Mouse (Mus musculus) lung, adult 18-20 months (tissue): ENCODE measurements around the gene Umad1.
A peak's percentile ranks its signal among the peaks of the same experiment; 100 is the strongest.

ENCODE experiments used
- DNase-seq, 2 experiments: peaks; one replicate each; pipeline ENCODE4 v3.0.0; 2022; ENCODE audit warnings: mixed read lengths in 2 of 2

Gene Umad1

DNA sequence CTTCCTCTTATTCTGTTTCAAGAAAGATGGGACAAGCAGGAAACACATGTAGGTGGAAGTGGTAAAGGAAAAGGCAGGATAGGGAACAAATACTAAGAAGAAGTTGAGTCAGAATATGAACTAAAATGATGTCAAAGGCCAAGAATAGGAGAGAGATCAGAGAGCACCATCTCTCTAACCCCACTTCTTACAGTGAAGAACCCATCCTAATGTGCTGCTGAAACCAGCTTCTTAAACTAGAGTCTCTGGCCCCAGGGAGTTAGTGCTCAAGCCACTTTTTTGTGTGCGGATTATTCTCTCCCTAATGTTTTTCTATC lies 161.1 kb downstream of the Umad1 start:
- no peak for DNase-seq

- DNase-seq, result no peak
Observed at GRCm38 (mm10) chr6:8421421-8421820, 162.3 kb downstream of the Umad1 start.

- no peak for DNase-seq
Observed at GRCm38 (mm10) chr6:8421959-8422581, 163.0 kb downstream of the Umad1 start.

GRCm38 (mm10) chr6:8423142-8423541 lies 164.1 kb downstream of the Umad1 start:
- no peak for DNase-seq

DNA sequence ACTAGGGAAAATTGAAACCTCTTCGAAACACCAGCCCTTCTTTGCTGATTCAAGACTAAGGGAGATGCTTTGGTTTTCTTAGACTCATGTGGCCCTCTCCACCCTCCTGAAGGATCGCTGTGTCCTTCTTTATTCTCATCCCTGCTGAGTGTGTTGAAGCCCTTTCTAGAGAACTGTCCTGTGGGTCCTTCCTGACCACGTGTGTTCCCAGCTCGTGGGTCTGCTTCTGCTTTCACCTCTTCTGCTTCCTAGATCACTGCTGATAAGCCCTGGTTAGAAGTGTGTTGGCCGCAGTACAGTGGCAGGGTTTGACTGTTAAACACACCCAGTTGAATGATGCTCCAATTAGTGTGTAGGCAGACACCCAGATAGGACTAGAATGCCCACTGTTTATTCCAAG lies 168.6 kb downstream of the Umad1 start:
- no peak for DNase-seq

- no peak for DNase-seq
Observed at GRCm38 (mm10) chr6:8430610-8431234, 171.6 kb downstream of the Umad1 start.

GRCm38 (mm10) chr6:8433179-8433578 lies 174.1 kb downstream of the Umad1 start:
- no peak for DNase-seq

DNA sequence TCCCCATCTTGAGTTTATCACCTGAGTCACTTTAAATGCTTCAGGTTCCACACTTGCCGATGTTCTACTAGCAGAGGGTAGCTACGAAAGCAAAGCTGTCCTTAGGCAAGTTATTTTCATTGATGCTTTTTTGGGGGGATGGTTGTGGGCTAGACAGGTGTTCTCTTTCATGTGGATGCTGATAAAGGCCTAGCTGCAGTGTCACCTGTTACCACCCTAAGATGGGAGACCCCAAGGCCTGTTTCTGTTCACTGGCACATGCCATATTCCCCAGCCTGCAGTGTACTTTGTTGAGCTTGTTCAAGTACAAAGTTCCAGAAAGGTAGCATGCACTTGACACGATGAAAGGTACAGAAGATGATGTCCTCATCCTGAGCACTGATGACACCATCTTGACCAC lies 178.8 kb downstream of the Umad1 start:
- DNase-seq, result no peak

- no peak for DNase-seq
Observed at GRCm38 (mm10) chr6:8441814-8442213, 182.7 kb downstream of the Umad1 start.

DNA sequence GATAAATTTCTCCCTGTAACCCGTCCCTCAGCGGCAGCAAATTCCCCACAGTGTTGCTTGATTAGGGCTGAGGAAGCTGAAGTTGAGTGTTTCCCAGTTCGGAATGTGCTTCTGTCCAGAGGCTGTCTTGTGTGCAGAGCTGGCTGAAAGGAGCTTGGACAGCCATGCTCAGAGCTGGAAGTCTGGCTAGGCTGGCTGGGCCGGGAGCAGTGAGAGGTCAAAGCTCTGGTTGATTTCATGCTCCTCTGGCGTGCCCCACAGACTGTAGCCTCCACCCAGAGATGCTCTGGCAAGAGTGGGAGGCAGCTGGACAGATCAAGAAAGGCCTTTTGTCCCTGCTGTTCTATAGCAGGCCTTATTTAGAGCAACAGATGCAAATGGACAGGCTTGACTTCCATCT lies 187.7 kb downstream of the Umad1 start:
- peak in 1 of 2 experiments; percentile 9 for DNase-seq

DNA sequence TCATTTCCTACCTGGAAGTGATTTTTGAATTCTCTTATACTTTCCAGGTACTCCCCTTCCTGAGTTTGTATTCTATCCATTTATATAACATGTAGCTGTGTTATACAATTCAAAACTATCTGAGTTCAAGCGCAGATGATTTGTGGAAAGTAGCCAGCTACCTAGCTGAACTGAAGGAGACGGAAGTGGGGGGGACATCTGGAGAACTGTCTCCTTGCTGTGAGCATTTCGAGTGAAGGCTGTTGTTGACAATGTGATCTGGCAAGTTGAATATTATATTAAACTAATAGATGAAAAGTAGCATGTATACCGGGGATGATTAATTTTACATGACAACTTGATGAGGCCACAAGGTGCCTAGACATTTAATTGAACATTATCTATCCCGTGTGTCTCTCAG lies 196.5 kb downstream of the Umad1 start:
- no peak for DNase-seq

DNA sequence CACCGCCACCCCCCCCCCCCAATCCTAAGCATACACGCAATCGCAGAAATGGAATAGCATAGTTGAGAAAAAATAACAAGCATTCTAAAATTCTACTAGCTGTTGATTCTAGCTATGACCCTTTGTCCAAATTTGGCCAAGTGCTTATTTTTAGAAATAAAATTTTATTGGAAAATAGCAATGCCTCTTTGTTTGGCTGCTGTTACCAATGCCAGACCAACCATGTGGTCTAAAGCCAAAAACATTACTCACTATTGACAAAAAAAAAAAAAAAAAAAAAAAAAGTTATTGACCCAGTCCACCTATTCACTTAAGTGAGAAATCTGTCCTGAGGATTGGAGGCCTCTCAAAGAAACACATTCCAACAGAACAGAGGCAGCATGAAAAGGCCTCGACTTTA lies 199.5 kb downstream of the Umad1 start:
- DNase-seq, result no peak

- no peak for DNase-seq
Observed at GRCm38 (mm10) chr6:8462447-8462846, 203.4 kb downstream of the Umad1 start.

DNA sequence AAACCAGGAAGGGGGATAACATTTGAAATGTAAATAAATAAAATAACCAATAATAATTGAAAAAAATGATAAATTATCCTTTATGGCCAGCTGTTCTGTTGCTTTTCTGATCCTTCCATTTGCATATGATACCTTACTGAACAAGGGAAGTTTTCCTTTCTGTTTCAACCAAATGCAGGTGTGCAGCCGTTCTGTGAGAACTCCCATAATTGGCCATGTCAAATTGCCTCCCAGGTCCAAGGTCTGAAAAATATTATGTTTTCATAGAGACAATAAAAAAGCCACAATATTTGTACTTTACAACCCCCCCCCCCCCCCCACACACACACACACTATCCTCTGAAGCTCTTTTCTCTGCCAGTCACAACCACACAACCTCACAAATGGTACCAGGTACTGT lies 206.3 kb downstream of the Umad1 start:
- DNase-seq, result no peak

GRCm38 (mm10) chr6:8465985-8466384 lies 206.9 kb downstream of the Umad1 start:
- no peak for DNase-seq

GRCm38 (mm10) chr6:8467667-8468337 lies 208.7 kb downstream of the Umad1 start:
- peak in 1 of 2 experiments; percentile 36 for DNase-seq

- no peak for DNase-seq
Observed at GRCm38 (mm10) chr6:8469918-8470317, 210.8 kb downstream of the Umad1 start.

- DNase-seq, result no peak
Observed at GRCm38 (mm10) chr6:8472125-8472524, 213.0 kb downstream of the Umad1 start.

GRCm38 (mm10) chr6:8472915-8473314 lies 213.8 kb downstream of the Umad1 start:
- DNase-seq, result peak; percentile 59 to 64

DNA sequence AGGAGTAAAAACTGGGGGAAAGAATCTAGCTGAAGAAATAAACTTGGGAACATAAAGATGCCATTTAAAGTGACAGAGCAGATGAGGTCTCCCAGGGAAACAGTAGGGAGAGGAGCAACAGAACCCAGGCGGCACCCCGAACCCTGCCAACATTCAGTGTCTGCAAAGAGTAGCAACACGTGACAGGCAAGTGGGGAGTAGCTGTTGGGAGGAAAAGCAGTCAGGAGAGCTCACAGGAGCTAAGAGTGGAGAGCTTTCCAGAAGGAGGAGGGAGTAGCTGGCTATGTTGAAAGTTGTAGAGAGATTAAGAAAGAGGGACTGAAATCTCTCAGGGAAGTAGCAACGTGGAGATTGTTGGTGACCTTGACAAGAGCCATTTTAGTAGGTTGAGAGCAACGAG lies 214.4 kb downstream of the Umad1 start:
- DNase-seq, result peak; percentile 59 to 75

- no peak for DNase-seq
Observed at GRCm38 (mm10) chr6:8474316-8474715, 215.2 kb downstream of the Umad1 start.

DNA sequence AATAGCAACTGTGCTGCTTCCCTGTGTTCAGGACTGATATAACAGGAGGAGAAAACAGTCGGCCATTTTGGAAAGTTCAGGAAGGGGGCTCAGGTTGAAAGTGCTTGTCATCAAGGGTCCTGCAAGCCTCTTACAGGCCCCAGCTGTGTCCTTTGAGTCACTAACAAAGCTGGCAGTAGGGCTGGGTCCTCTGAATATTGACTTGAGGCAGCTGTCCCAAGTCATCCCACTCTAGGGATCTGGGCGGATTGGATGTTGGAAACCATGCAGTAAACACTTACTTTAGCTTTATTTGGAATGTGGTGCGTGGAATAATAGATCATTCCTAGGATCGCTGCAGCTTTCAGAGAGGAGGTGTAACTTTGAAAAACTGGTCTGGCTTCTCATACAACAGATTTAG lies 215.7 kb downstream of the Umad1 start:
- no peak for DNase-seq

- DNase-seq, result no peak
Observed at GRCm38 (mm10) chr6:8479176-8479575, 220.1 kb downstream of the Umad1 start.

DNA sequence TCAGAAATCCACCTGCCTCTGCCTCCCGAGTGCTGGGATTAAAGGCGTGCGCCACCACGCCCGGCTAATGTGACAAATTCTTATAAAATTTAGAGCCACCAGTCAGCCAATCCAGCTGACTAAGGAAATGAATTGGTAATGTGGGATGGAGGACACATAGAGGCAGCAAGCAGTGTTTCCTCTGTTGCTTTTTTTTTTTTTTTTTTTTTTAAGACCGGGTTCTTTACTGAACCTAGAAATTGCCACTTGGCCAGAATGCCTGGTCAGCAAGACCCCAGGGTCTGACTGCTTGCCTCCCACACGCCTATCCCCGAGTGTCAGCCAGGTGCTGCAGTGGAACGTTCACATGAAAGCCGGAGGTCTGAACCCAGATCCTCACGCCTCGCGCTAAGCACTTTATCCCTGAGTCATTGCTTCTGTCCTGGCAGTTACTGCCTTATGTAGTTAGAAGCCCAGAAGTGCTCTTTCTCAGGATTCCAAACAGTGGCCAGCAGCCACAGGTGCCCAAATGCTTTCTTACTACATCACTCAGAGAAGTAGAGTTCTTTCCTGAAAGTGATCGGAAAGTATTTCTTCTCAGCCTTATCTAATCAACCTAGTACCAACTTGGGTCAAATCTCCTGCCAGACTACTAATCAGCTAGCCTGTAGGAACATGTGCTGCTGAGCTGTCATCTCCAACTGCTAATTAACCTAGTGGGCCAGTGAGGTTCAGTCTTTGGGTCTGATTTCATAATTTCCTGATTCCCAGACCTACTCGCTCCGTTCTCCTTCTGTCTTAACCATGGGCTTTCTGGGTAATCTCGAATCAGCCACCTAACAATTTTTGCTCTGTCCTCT lies 225.6 kb downstream of the Umad1 start:
- DNase-seq, result no peak
